Mouse (Mus musculus): Measurements from ENCODE around the gene Atp13a2.

DNA sequence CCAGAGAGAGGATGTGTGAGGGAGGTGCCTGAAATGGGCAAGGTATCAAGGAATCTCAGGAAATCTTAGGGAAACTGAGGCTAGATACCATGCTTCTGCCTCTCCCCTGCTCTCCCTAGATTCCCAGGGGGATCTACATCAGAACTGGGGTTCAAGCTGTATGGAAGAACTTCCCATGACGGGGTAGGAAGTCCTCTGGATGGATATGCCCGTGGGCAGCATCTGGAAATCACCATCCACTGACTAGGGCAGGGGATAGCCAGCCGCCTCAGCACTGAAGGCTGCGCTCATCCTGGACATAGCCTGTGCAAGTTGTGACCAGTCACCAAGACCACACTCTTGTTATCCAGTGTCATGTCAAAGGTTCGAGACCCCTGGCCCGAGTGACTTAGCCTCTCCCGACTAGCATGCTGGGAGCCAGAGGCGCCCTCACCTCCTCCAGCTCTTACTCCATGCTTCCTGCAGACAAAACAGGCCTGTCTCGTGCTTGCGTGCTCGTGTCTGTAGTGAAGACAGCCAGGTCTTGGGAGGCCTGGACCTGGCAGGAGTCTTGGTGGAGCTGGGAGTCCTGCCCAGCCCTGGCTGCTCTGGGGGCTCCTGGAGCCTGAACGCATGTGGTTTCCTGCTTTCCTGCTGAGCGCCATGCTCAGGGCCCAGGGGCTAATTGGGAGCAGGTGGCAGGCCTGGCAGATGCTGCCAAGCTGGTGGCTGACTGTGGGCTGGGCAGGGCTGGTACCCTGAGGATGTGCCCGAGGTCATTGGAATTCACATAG lies 25.1 kb downstream of the Atp13a2 start:
- no peak for TF ChIP-seq POLR2A (IDR thresholded peaks at IDR 0.05; ENCODE audit: low read depth, low read length)
- TF ChIP-seq CTCF (IDR thresholded peaks at IDR 0.05; ENCODE audit: extremely low read depth, insufficient read depth, insufficient read length, insufficient replicate concordance) = no peak
